Mouse (Mus musculus) myocyte (in vitro differentiated cells): ENCODE measurements around the gene Herc3.

Source experiments
- CEBPB ChIP-seq: IDR thresholded peaks from 2 replicates; pipeline ENCODE4 v1.6.1; 2011; ENCODE audit warnings: mild to moderate bottlenecking, moderate library complexity; ENCODE audit not compliant: poor library complexity, insufficient read depth, severe bottlenecking
- E2F4 ChIP-seq: IDR thresholded peaks from one replicate; pipeline ENCODE4 v1.6.1; 2011; ENCODE audit warnings: mild to moderate bottlenecking, control low read depth, moderate library complexity; ENCODE audit not compliant: insufficient read depth
- MAX ChIP-seq: IDR thresholded peaks from one replicate; pipeline ENCODE4 v1.6.1; 2011; ENCODE audit warnings: low read depth, mild to moderate bottlenecking, control low read depth
- MYOD1 ChIP-seq, 3 experiments: IDR thresholded peaks; one replicate each; pipeline ENCODE4 v1.6.1; 2011; ENCODE audit warnings: control low read depth in 2 of 3, low read depth in 2 of 3, mild to moderate bottlenecking in 2 of 3, moderate library complexity in 1 of 3; ENCODE audit not compliant: insufficient read length in 2 of 3, control insufficient read depth in 1 of 3
- MYOG ChIP-seq, 3 experiments: IDR thresholded peaks; one replicate each; pipeline ENCODE4 v1.6.1; 2011; ENCODE audit warnings: control low read depth in 2 of 3, low read depth in 2 of 3, mild to moderate bottlenecking in 2 of 3; ENCODE audit not compliant: insufficient read length in 2 of 3, control insufficient read depth in 1 of 3, insufficient read depth in 1 of 3
- POLR2A ChIP-seq: IDR thresholded peaks from one replicate; pipeline ENCODE4 v1.6.1; 2011; ENCODE audit warnings: low read depth, mild to moderate bottlenecking, control low read depth, moderate library complexity; ENCODE audit not compliant: insufficient read length
- POLR2AphosphoS2 ChIP-seq: IDR thresholded peaks from one replicate; pipeline ENCODE4 v1.6.1; 2011; ENCODE audit warnings: low read depth, control low read depth; ENCODE audit not compliant: insufficient read length
- REST ChIP-seq: IDR thresholded peaks from one replicate; pipeline ENCODE4 v1.6.1; 2011; ENCODE audit warnings: mild to moderate bottlenecking, control low read depth, moderate library complexity; ENCODE audit not compliant: insufficient read depth, insufficient read length
- SRF ChIP-seq: IDR thresholded peaks from one replicate; pipeline ENCODE4 v1.6.1; 2011; ENCODE audit warnings: low read depth; ENCODE audit not compliant: control insufficient read depth, insufficient read length
- TCF12 ChIP-seq: IDR thresholded peaks from one replicate; pipeline ENCODE4 v1.6.1; 2011; ENCODE audit warnings: mild to moderate bottlenecking, control low read depth; ENCODE audit not compliant: poor library complexity, insufficient read depth, severe bottlenecking
- TCF3 ChIP-seq: IDR thresholded peaks from one replicate; pipeline ENCODE4 v1.6.1; 2011; ENCODE audit warnings: low read depth, control low read depth; ENCODE audit not compliant: insufficient read length
- USF1 ChIP-seq: IDR thresholded peaks from one replicate; pipeline ENCODE4 v1.6.1; 2011; ENCODE audit warnings: low read depth, mild to moderate bottlenecking, control low read depth, moderate library complexity

- TF ChIP-seq USF1: no peak
- no peak for TF ChIP-seq TCF12
- TF ChIP-seq POLR2A: no peak
- TF ChIP-seq MAX: no peak
- TF ChIP-seq E2F4: no peak
- TF ChIP-seq CEBPB: no peak
- no peak for TF ChIP-seq MYOD1 (IDR thresholded peaks at IDR 0.05; ENCODE audit: control insufficient read depth in 1 of 3, insufficient read length in 2 of 3, low read depth in 2 of 3)
- no peak for TF ChIP-seq REST
- TF ChIP-seq POLR2AphosphoS2: no peak
- no peak for TF ChIP-seq MYOG (IDR thresholded peaks at IDR 0.05; ENCODE audit: control insufficient read depth in 1 of 3, insufficient read depth in 1 of 3, insufficient read length in 2 of 3, low read depth in 2 of 3)
- TF ChIP-seq TCF3: no peak
- TF ChIP-seq SRF: no peak
These were observed 65.4 kb downstream of the Herc3 start for GRCm38 (mm10) chr6:58896648-58897047.
